In genomic region chr2:143944796-143945195, GRCm38 (mm10) we compare ENCODE assay signal across 25 mouse cellular contexts. TPM values are rescaled to one million over a fixed set of nuclear protein-coding genes. Genes with fewer than 3 reads are reported as not detected.
DNase-seq lines count a peak whose midpoint lies in the region; ATAC-seq and TF ChIP-seq lines count a peak whose summit lies in the region.
"Had no signal": no experiment of that assay in that cellular context is flagged by ENCODE, and none has a peak within 500 bp of the region (broad histone marks: within the 10 kb centered on the region; RNA-seq: fewer than 3 reads in every experiment).

No protein-coding gene starts in this region.

- peaks cover 93% of the 10 kb centered on the region for H3K36me3 ChIP-seq in intestine, embryonic 14.5 days (ENCODE audit: control insufficient read depth, insufficient read depth, low read length)
- H3K36me3 ChIP-seq in intestine, embryonic 15.5 days = peaks cover 65% of the 10 kb centered on the region
- H3K36me3 ChIP-seq in midbrain, postnatal 0 days (ENCODE audit: insufficient read depth, low read length) = peaks cover 44% of the 10 kb centered on the region
- peaks cover 95% of the 10 kb centered on the region for H3K36me3 ChIP-seq in midbrain, embryonic 13.5 days
- H3K36me3 ChIP-seq in myocyte (ENCODE audit: control insufficient read depth, insufficient read depth) = peaks cover 70% of the 10 kb centered on the region

- H3K9ac ChIP-seq in intestine, embryonic 14.5 days (ENCODE audit: low read length) = no peak overlapping the region
- H3K9ac ChIP-seq in intestine, embryonic 15.5 days = no peak overlapping the region
- no peak overlapping the region for H3K9ac ChIP-seq in midbrain, postnatal 0 days (replicated peaks; ENCODE audit: low read length, poor library complexity, severe bottlenecking)
- no peak overlapping the region for H3K9ac ChIP-seq in midbrain, embryonic 13.5 days (replicated peaks)
- H3K9ac ChIP-seq: forebrain, embryonic 13.5 days; heart, embryonic 12.5 days; heart, embryonic 15.5 days; hindbrain, embryonic 13.5 days had no signal

- H3K4me2 ChIP-seq in intestine, embryonic 14.5 days (ENCODE audit: low read length) = no peak overlapping the region
- no peak overlapping the region for H3K4me2 ChIP-seq in intestine, embryonic 15.5 days (replicated peaks)
- H3K4me2 ChIP-seq in midbrain, postnatal 0 days (ENCODE audit: low read depth, low read length, poor library complexity, severe bottlenecking) = no peak overlapping the region
- no peak overlapping the region for H3K4me2 ChIP-seq in midbrain, embryonic 13.5 days (replicated peaks)
- no peak overlapping the region for H3K4me2 ChIP-seq in myocyte (ENCODE audit: low read depth)
- H3K4me2 ChIP-seq: forebrain, embryonic 13.5 days; heart, embryonic 12.5 days; heart, embryonic 15.5 days; hindbrain, embryonic 13.5 days had no signal

- H3K27ac ChIP-seq in intestine, embryonic 14.5 days (ENCODE audit: low read depth) = no peak overlapping the region
- no peak overlapping the region for H3K27ac ChIP-seq in intestine, embryonic 15.5 days
- H3K27ac ChIP-seq in midbrain, postnatal 0 days (ENCODE audit: low read depth, low read length) = no peak overlapping the region
- H3K27ac ChIP-seq in midbrain, embryonic 13.5 days = no peak overlapping the region
- H3K27ac ChIP-seq: forebrain, embryonic 10.5 days; forebrain, embryonic 13.5 days; heart, embryonic 15.5 days; hindbrain, embryonic 10.5 days; hindbrain, embryonic 13.5 days had no signal

- TF ChIP-seq CTCF in midbrain, postnatal 0 days (IDR thresholded peaks at IDR 0.05) = no peak

- peaks cover 17% of the 10 kb centered on the region for H3K79me2 ChIP-seq in myocyte (ENCODE audit: control insufficient read depth, insufficient read depth)

- H3K4me3 ChIP-seq in intestine, embryonic 14.5 days (ENCODE audit: low read depth, low read length) = no peak overlapping the region
- H3K4me3 ChIP-seq in intestine, embryonic 15.5 days (replicated peaks) = no peak overlapping the region
- no peak overlapping the region for H3K4me3 ChIP-seq in midbrain, postnatal 0 days (ENCODE audit: low read depth, low read length)
- H3K4me3 ChIP-seq in midbrain, embryonic 13.5 days (replicated peaks) = no peak overlapping the region
- no peak overlapping the region for H3K4me3 ChIP-seq in myocyte
- H3K4me3 ChIP-seq: forebrain, embryonic 10.5 days; forebrain, embryonic 13.5 days; heart, embryonic 12.5 days; heart, embryonic 15.5 days; hindbrain, embryonic 10.5 days; hindbrain, embryonic 13.5 days had no signal

- no peaks in the 10 kb centered on the region for H3K27me3 ChIP-seq in intestine, embryonic 14.5 days (replicated peaks; ENCODE audit: control insufficient read depth, insufficient read depth, low read length)
- H3K27me3 ChIP-seq in intestine, embryonic 15.5 days (replicated peaks) = no peaks in the 10 kb centered on the region
- H3K27me3 ChIP-seq in midbrain, postnatal 0 days (ENCODE audit: insufficient read depth, low read length) = no peaks in the 10 kb centered on the region
- no peaks in the 10 kb centered on the region for H3K27me3 ChIP-seq in midbrain, embryonic 13.5 days
- no peaks in the 10 kb centered on the region for H3K27me3 ChIP-seq in myocyte (ENCODE audit: control insufficient read depth, insufficient read depth, insufficient read length)
- H3K27me3 ChIP-seq: CH12.LX; forebrain, embryonic 13.5 days; heart, embryonic 12.5 days; heart, embryonic 15.5 days; hindbrain, embryonic 13.5 days; Patski had no signal

- intact Hi-C loops in heart, postnatal 14 days (cut with DNase I) = no loop called here

- ATAC-seq in intestine, embryonic 14.5 days (replicated peaks; ENCODE audit: low FRiP score, low TSS enrichment, low read depth) = no peak
- ATAC-seq in intestine, embryonic 15.5 days = no peak
- ATAC-seq in midbrain, postnatal 0 days (ENCODE audit: low FRiP score) = peak; percentile 20; the same call in 1 of the 2 replicates
- no peak for ATAC-seq in midbrain, embryonic 13.5 days
- ATAC-seq: forebrain, embryonic 13.5 days; hindbrain, embryonic 16.5 days; Patski had no signal

- no peak for TF ChIP-seq POLR2A in myocyte (IDR thresholded peaks at IDR 0.05; ENCODE audit: insufficient read length, low read depth)

- H3K4me1 ChIP-seq in intestine, embryonic 14.5 days (replicated peaks; ENCODE audit: control insufficient read depth, insufficient read depth, low read length) = no peaks in the 10 kb centered on the region
- no peaks in the 10 kb centered on the region for H3K4me1 ChIP-seq in intestine, embryonic 15.5 days (replicated peaks)
- no peaks in the 10 kb centered on the region for H3K4me1 ChIP-seq in midbrain, postnatal 0 days (ENCODE audit: insufficient read depth, low read length)
- H3K4me1 ChIP-seq in midbrain, embryonic 13.5 days (replicated peaks) = no peaks in the 10 kb centered on the region
- H3K4me1 ChIP-seq: forebrain, embryonic 10.5 days; forebrain, embryonic 13.5 days; hindbrain, embryonic 10.5 days; hindbrain, embryonic 13.5 days had no signal

- WGBS in intestine, embryonic 14.5 days = 99% methylated on average over 3 of the region's 3 CpGs
- WGBS in intestine, embryonic 15.5 days = 89% methylated on average over 3 of the region's 3 CpGs
- WGBS in midbrain, postnatal 0 days = 98% methylated on average over 3 of the region's 3 CpGs
- 99% methylated on average over 3 of the region's 3 CpGs for WGBS in midbrain, embryonic 13.5 days

- H3ac ChIP-seq in myocyte (ENCODE audit: control insufficient read depth, insufficient read length) = no peak overlapping the region

- no peaks in the 10 kb centered on the region for H3K9me3 ChIP-seq in intestine, embryonic 14.5 days (ENCODE audit: control insufficient read depth, low read length)
- H3K9me3 ChIP-seq in intestine, embryonic 15.5 days = no peaks in the 10 kb centered on the region
- H3K9me3 ChIP-seq in midbrain, postnatal 0 days (ENCODE audit: low read length) = no peaks in the 10 kb centered on the region
- H3K9me3 ChIP-seq in midbrain, embryonic 13.5 days = no peaks in the 10 kb centered on the region
- H3K9me3 ChIP-seq: forebrain, embryonic 10.5 days; forebrain, embryonic 13.5 days; heart, embryonic 12.5 days; heart, embryonic 15.5 days; hindbrain, embryonic 10.5 days; hindbrain, embryonic 13.5 days had no signal

- peak; percentile 65 for DNase-seq in heart, adult 11 months
- no peak for DNase-seq in heart, postnatal 14 days
- DNase-seq in intestine, embryonic 14.5 days (ENCODE audit: low spot score) = peak; percentile 50
- no peak for DNase-seq in midbrain, postnatal 0 days (ENCODE audit: low spot score)
- no peak for DNase-seq in frontal cortex, postnatal 36 days (ENCODE audit: low spot score in 2 of 2)
- DNase-seq: adrenal gland, postnatal 10 days; adrenal gland, postnatal 36 days; B cell, adult 2 months; cerebellum, adult 18-20 months; cerebellum, adult 9-10 months; cerebellum, postnatal 14 days; gastrocnemius, postnatal 25 days; kidney, adult 18-20 months had no signal

TF ChIP-seq in myocyte, 11 proteins besides CTCF, POLR2A, EP300 and RAD21:
- no peak for TF ChIP-seq E2F4 (IDR thresholded peaks at IDR 0.05; ENCODE audit: insufficient read depth)
- TF ChIP-seq USF1 (IDR thresholded peaks at IDR 0.05; ENCODE audit: low read depth) = no peak
- no peak for TF ChIP-seq CEBPB (IDR thresholded peaks at IDR 0.05; ENCODE audit: insufficient read depth, poor library complexity, severe bottlenecking)
- peak; percentile 26 for TF ChIP-seq POLR2AphosphoS2 (IDR thresholded peaks at IDR 0.05; ENCODE audit: insufficient read length, low read depth)

RNA-seq across cellular contexts. Expression of gene Dstn, which starts 29.7 kb away (rescaled TPM):
- total RNA-seq in heart, postnatal 14 days (2021) = 100 to 1,000 TPM; 321 to 347 TPM
- polyA plus RNA-seq in intestine, embryonic 14.5 days (2014; fragmentation: Nextera tagmentation; extraction: Ambion mirVana) = 684 and 706 TPM in 2 replicates
- 674 and 711 TPM in 2 replicates for polyA plus RNA-seq in intestine, embryonic 15.5 days (2015; fragmentation: Nextera tagmentation; extraction: Ambion mirVana)
- 244 and 284 TPM in 2 replicates for total RNA-seq in midbrain, postnatal 0 days (2014; rRNA removed)
- 409 and 413 TPM in 2 replicates for polyA plus RNA-seq in midbrain, postnatal 0 days (2015; fragmentation: Nextera tagmentation; extraction: Ambion mirVana)
- polyA plus RNA-seq in midbrain, embryonic 13.5 days (2015; fragmentation: Nextera tagmentation; extraction: Ambion mirVana) = 396 and 425 TPM in 2 replicates
- 174 TPM for polyA plus RNA-seq in myocyte (2012; fragmentation: generic; extraction: Trizol)

Comparison
In these comparisons a context has a peak if more than half of its experiments do, and no peak if none do; other contexts are left out.
1. DNase-seq: peak in heart, adult 11 months (single experiment) and intestine, embryonic 14.5 days (single experiment); none in heart, postnatal 14 days (0 of 2), midbrain, postnatal 0 days (single experiment) and frontal cortex, postnatal 36 days (0 of 2).